Mouse (Mus musculus) MEL (cell line): ENCODE measurements at regions not wholly inside any gene's neighbourhood (a gene's known extent, or its start where the extent isn't known, plus 50 kb on each side); places are given as distances from the start of the nearest gene placed in this dataset.

Experiments used
- DNase-seq: peaks from one replicate; pipeline ENCODE4 v3.0.0; 2011; ENCODE audit warnings: low read depth, low spot score
- H3K27ac ChIP-seq: 2 replicates; pipeline ENCODE4 v1.5.1; 2012; ENCODE audit warnings: low read depth, mild to moderate bottlenecking, control low read depth, low read length, moderate library complexity; ENCODE audit not compliant: control insufficient read depth
- H3K27me3 ChIP-seq, 2 experiments: fragments of 150-350 bp in 1 of 2; sonication (generic) in 1 of 2; 2 replicates each; pipeline ENCODE4 v1.6.1; 2012; ENCODE audit warnings: low read length in 2 of 2, mild to moderate bottlenecking in 2 of 2, improper control_type of control experiment in 1 of 2, moderate library complexity in 1 of 2; ENCODE audit not compliant: insufficient read depth in 2 of 2, control insufficient read depth in 1 of 2
- H3K36me3 ChIP-seq, 2 experiments: 2 replicates each; pipeline ENCODE4 v1.6.1; 2012 to 2014; ENCODE audit warnings: low read length in 2 of 2, improper control_type of control experiment in 1 of 2, inconsistent platforms in 1 of 2, mild to moderate bottlenecking in 1 of 2; ENCODE audit not compliant: insufficient read depth in 2 of 2, control insufficient read depth in 1 of 2
- H3K4me1 ChIP-seq, 2 experiments: fragments of 150-350 bp in 1 of 2; sonication (generic) in 1 of 2; 2 replicates each; pipeline ENCODE4 v1.6.1; 2012; ENCODE audit warnings: low read length in 2 of 2, improper control_type of control experiment in 1 of 2, mild to moderate bottlenecking in 1 of 2; ENCODE audit not compliant: insufficient read depth in 2 of 2, control insufficient read depth in 1 of 2
- H3K4me3 ChIP-seq, 2 experiments: fragments of 150-350 bp in 1 of 2; sonication (generic) in 1 of 2; 2 replicates each; pipeline ENCODE4 v1.5.1; 2012; ENCODE audit warnings: low read depth in 2 of 2, low read length in 2 of 2, mild to moderate bottlenecking in 2 of 2, moderate library complexity in 2 of 2, control low read depth in 1 of 2, improper control_type of control experiment in 1 of 2; ENCODE audit not compliant: control insufficient read depth in 1 of 2, insufficient read depth in 1 of 2
- H3K79me2 ChIP-seq: 2 replicates; pipeline ENCODE4 v1.6.1; 2012; ENCODE audit warnings: mild to moderate bottlenecking, low read length, moderate library complexity; ENCODE audit not compliant: control insufficient read depth, poor library complexity, insufficient read depth
- H3K9ac ChIP-seq: 2 replicates; pipeline ENCODE4 v1.6.1; 2012; ENCODE audit warnings: low read depth, mild to moderate bottlenecking, control low read depth, low read length, moderate library complexity; ENCODE audit not compliant: control insufficient read depth, poor library complexity, severe bottlenecking
- H3K9me3 ChIP-seq: fragments of 150-350 bp; sonication (generic); replicated peaks from 2 replicates; pipeline ENCODE4 v1.6.1; 2012; ENCODE audit warnings: mild to moderate bottlenecking, low read length, improper control_type of control experiment, moderate library complexity; ENCODE audit not compliant: insufficient read depth
- BHLHE40 ChIP-seq: IDR thresholded peaks from 2 replicates; pipeline ENCODE4 v1.6.1; 2012; ENCODE audit warnings: low read depth, mild to moderate bottlenecking, inconsistent platforms, low read length, improper control_type of control experiment, borderline replicate concordance
- CHD1 ChIP-seq: IDR thresholded peaks from 2 replicates; pipeline ENCODE4 v1.6.1; 2012; ENCODE audit warnings: low read depth, mild to moderate bottlenecking, inconsistent platforms, low read length, improper control_type of control experiment
- CHD2 ChIP-seq: IDR thresholded peaks from 2 replicates; pipeline ENCODE4 v1.6.1; 2011; ENCODE audit warnings: low read length, improper control_type of control experiment
- CTCF ChIP-seq, 3 experiments: IDR thresholded peaks in 2 of 3; conservative IDR thresholded peaks in 1 of 3; 2 replicates each; pipeline ENCODE4 v1.5.1; 2011 to 2012; ENCODE audit warnings: low read length in 3 of 3, low read depth in 2 of 3, mild to moderate bottlenecking in 2 of 3, improper control_type of control experiment in 1 of 3, inconsistent platforms in 1 of 3, mixed read lengths in 1 of 3, moderate library complexity in 1 of 3; ENCODE audit not compliant: control insufficient read depth in 1 of 3, insufficient read depth in 1 of 3, poor library complexity in 1 of 3, severe bottlenecking in 1 of 3
- ELF1 ChIP-seq: IDR thresholded peaks from 2 replicates; pipeline ENCODE4 v1.6.1; 2014; ENCODE audit warnings: low read depth, mild to moderate bottlenecking, inconsistent platforms, low read length, improper control_type of control experiment, moderate library complexity
- GABPA ChIP-seq: IDR thresholded peaks from 2 replicates; pipeline ENCODE4 v1.6.1; 2012; ENCODE audit warnings: low read depth, mild to moderate bottlenecking, inconsistent platforms, low read length, improper control_type of control experiment, moderate library complexity
- GATA1 ChIP-seq: IDR thresholded peaks from 2 replicates; pipeline ENCODE4 v1.6.1; 2011; ENCODE audit warnings: low read depth, low read length, improper control_type of control experiment
- HCFC1 ChIP-seq: IDR thresholded peaks from 2 replicates; pipeline ENCODE4 v1.6.1; 2012; ENCODE audit warnings: low read depth, mild to moderate bottlenecking, inconsistent platforms, low read length, improper control_type of control experiment, moderate library complexity
- MAFK ChIP-seq: IDR thresholded peaks from 2 replicates; pipeline ENCODE4 v1.6.1; 2011; ENCODE audit warnings: low read depth, mild to moderate bottlenecking, low read length, improper control_type of control experiment, borderline replicate concordance
- MXI1 ChIP-seq: IDR thresholded peaks from 2 replicates; pipeline ENCODE4 v1.6.1; 2011; ENCODE audit warnings: mild to moderate bottlenecking, low read depth, low read length, improper control_type of control experiment
- MYB ChIP-seq: IDR thresholded peaks from 2 replicates; pipeline ENCODE4 v1.6.1; 2011; ENCODE audit warnings: mild to moderate bottlenecking, low read depth, low read length, improper control_type of control experiment
- MYC ChIP-seq: IDR thresholded peaks from 2 replicates; pipeline ENCODE4 v1.6.1; 2011; ENCODE audit warnings: low read depth, mild to moderate bottlenecking, low read length, improper control_type of control experiment, moderate library complexity
- NELFE ChIP-seq: IDR thresholded peaks from 2 replicates; pipeline ENCODE4 v1.6.1; 2011; ENCODE audit warnings: low read depth, low read length, improper control_type of control experiment
- NRF1 ChIP-seq: IDR thresholded peaks from 2 replicates; pipeline ENCODE4 v1.6.1; 2014; ENCODE audit warnings: low read depth, mild to moderate bottlenecking, inconsistent platforms, low read length, improper control_type of control experiment, moderate library complexity; ENCODE audit not compliant: poor library complexity, insufficient read depth, severe bottlenecking
- POLR2A ChIP-seq, 2 experiments: IDR thresholded peaks; 2 replicates each; pipeline ENCODE4 v1.6.1; 2011 to 2012; ENCODE audit warnings: low read length in 2 of 2, mild to moderate bottlenecking in 2 of 2, control low read depth in 1 of 2, improper control_type of control experiment in 1 of 2, low read depth in 1 of 2, moderate library complexity in 1 of 2; ENCODE audit not compliant: control insufficient read depth in 1 of 2, insufficient read depth in 1 of 2, poor library complexity in 1 of 2
- POLR2AphosphoS2 ChIP-seq: IDR thresholded peaks from 2 replicates; pipeline ENCODE4 v1.6.1; 2011; ENCODE audit warnings: low read length, improper control_type of control experiment
- POLR2AphosphoS5 ChIP-seq: IDR thresholded peaks from 2 replicates; pipeline ENCODE4 v1.6.1; 2012; ENCODE audit warnings: low read depth, borderline replicate concordance, mild to moderate bottlenecking, inconsistent platforms, low read length, moderate library complexity, mixed read lengths
- RAD21 ChIP-seq: IDR thresholded peaks from 2 replicates; pipeline ENCODE4 v1.6.1; 2011; ENCODE audit warnings: mild to moderate bottlenecking, low read depth, low read length, improper control_type of control experiment
- RCOR1 ChIP-seq: IDR thresholded peaks from 2 replicates; pipeline ENCODE4 v1.6.1; 2012; ENCODE audit warnings: low read depth, mild to moderate bottlenecking, inconsistent platforms, low read length, improper control_type of control experiment
- SIN3A ChIP-seq: IDR thresholded peaks from 2 replicates; pipeline ENCODE4 v1.6.1; 2012; ENCODE audit warnings: low read length, improper control_type of control experiment, inconsistent platforms
- TAL1 ChIP-seq: IDR thresholded peaks from 2 replicates; pipeline ENCODE4 v1.6.1; 2012; ENCODE audit warnings: mild to moderate bottlenecking, inconsistent platforms, low read length, moderate library complexity, mixed read lengths
- TCF12 ChIP-seq: IDR thresholded peaks from 2 replicates; pipeline ENCODE4 v1.6.1; 2014; ENCODE audit warnings: low read depth, mild to moderate bottlenecking, inconsistent platforms, low read length, improper control_type of control experiment, moderate library complexity
- USF1 ChIP-seq: IDR thresholded peaks from 2 replicates; pipeline ENCODE4 v1.6.1; 2014; ENCODE audit warnings: low read depth, mild to moderate bottlenecking, inconsistent platforms, low read length, improper control_type of control experiment, moderate library complexity
- USF2 ChIP-seq, 2 experiments: IDR thresholded peaks; 2 replicates each; pipeline ENCODE4 v1.6.1; 2011 to 2012; ENCODE audit warnings: improper control_type of control experiment in 2 of 2, low read length in 2 of 2, borderline replicate concordance in 1 of 2, inconsistent platforms in 1 of 2, low read depth in 1 of 2, mild to moderate bottlenecking in 1 of 2; ENCODE audit not compliant: insufficient read depth in 1 of 2
- ZC3H11A ChIP-seq: IDR thresholded peaks from 2 replicates; pipeline ENCODE4 v1.6.1; 2012; ENCODE audit warnings: low read depth, mild to moderate bottlenecking, inconsistent platforms, low read length, improper control_type of control experiment
- ZKSCAN1 ChIP-seq: IDR thresholded peaks from 2 replicates; pipeline ENCODE4 v1.6.1; 2012; ENCODE audit warnings: low read depth, mild to moderate bottlenecking, inconsistent platforms, low read length, improper control_type of control experiment, moderate library complexity
- ZNF384 ChIP-seq: IDR thresholded peaks from 2 replicates; pipeline ENCODE4 v1.6.1; 2012; ENCODE audit warnings: low read depth, mild to moderate bottlenecking, inconsistent platforms, low read length, improper control_type of control experiment

- no peak for TF ChIP-seq GATA1
- TF ChIP-seq ELF1 = no peak
- no peak for TF ChIP-seq NRF1
- TF ChIP-seq USF2 (IDR thresholded peaks at IDR 0.05; ENCODE audit: borderline replicate concordance in 1 of 2, insufficient read depth in 1 of 2, low read depth in 1 of 2, low read length in 2 of 2) = no peak
- TF ChIP-seq POLR2A (IDR thresholded peaks at IDR 0.05; ENCODE audit: control insufficient read depth in 1 of 2, insufficient read depth in 1 of 2, low read depth in 1 of 2, low read length in 2 of 2, poor library complexity in 1 of 2) = no peak
- TF ChIP-seq ZKSCAN1 = no peak
- no peak for TF ChIP-seq RCOR1
- no peak for TF ChIP-seq CHD1
- no peak for TF ChIP-seq GABPA
- no peak for TF ChIP-seq CHD2
- TF ChIP-seq NELFE = no peak
- no peak for TF ChIP-seq SIN3A
- TF ChIP-seq HCFC1 = no peak
- TF ChIP-seq ZC3H11A = no peak
- TF ChIP-seq TCF12 = no peak
- Histone ChIP-seq H3K27ac (no peak overlapping the region), H3K36me3 (no peaks in the 10 kb centered on the region), H3K9ac (no peak overlapping the region), H3K9me3 (no peaks in the 10 kb centered on the region), H3K79me2 (no peaks in the 10 kb centered on the region), H3K27me3 (no peaks in the 10 kb centered on the region), H3K4me1 (no peaks in the 10 kb centered on the region), H3K4me3 (no peak overlapping the region)
- DNase-seq = no peak
Measured at GRCm38 (mm10) chr10:34904274-34904673, 421.1 kb downstream of the Frk start.

DNA sequence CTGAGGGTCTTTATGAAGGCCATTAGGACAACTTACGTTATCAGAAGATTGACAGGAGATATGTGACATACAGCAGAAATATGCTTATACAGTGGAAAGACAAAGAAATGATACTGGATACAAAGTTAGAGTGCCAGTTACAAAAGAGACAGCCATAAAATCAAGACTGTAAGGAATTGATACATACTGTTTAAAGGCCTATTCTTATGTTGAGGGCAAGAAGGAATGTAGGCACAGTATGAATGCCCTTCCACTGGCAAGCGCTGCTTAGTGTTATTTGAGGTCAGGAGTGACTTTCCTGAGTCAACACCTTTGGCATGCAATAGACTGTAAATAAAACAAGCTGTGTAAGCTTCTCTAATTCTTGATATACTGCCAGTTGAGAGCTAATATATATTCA, 421.5 kb downstream of the Frk start:
- TF ChIP-seq MXI1 (no peak), TAL1 (no peak), GABPA (no peak), POLR2AphosphoS5 (no peak), POLR2A (IDR thresholded peaks at IDR 0.05; ENCODE audit: control insufficient read depth in 1 of 2, insufficient read depth in 1 of 2, low read depth in 1 of 2, low read length in 2 of 2, poor library complexity in 1 of 2) (no peak), MYB (no peak), BHLHE40 (no peak), RAD21 (no peak), SIN3A (no peak), MYC (no peak), CTCF (IDR thresholded peaks at IDR 0.05 in 2 of 3, conservative IDR thresholded peaks at IDR 0.05 in 1 of 3; ENCODE audit: control insufficient read depth in 1 of 3, insufficient read depth in 1 of 3, low read depth in 2 of 3, low read length in 3 of 3, poor library complexity in 1 of 3, severe bottlenecking in 1 of 3) (no peak), ZNF384 (no peak), RCOR1 (no peak), MAFK (no peak), USF1 (no peak), ELF1 (no peak), CHD1 (no peak), HCFC1 (no peak), POLR2AphosphoS2 (no peak)
- Histone ChIP-seq H3K27me3 (no peaks in the 10 kb centered on the region), H3K79me2 (no peaks in the 10 kb centered on the region), H3K4me3 (no peak overlapping the region), H3K9ac (no peak overlapping the region), H3K4me1 (no peaks in the 10 kb centered on the region), H3K36me3 (no peaks in the 10 kb centered on the region), H3K27ac (no peak overlapping the region), H3K9me3 (no peaks in the 10 kb centered on the region)
- no peak for DNase-seq
